Mouse (Mus musculus) cerebellum, adult 2 months (tissue): ENCODE data around the gene Ankrd45. TPM values are rescaled to one million over a fixed set of nuclear protein-coding genes. Genes with fewer than 3 reads are reported as not detected.
A peak's percentile ranks its signal among the peaks of the same experiment; 100 is the strongest.
"Not testable (repeated sequence)": the region's sequence is repeated elsewhere in the genome, so short reads cannot be mapped to it uniquely, and the experiment has no call there.

Experiments
- DNase-seq, 2 experiments: peaks; one replicate each; pipeline ENCODE4 v3.0.0; 2021
- H3K27ac ChIP-seq: fragments of 200-500 bp; 2 replicates; pipeline ENCODE4 v1.5.1; 2012; ENCODE audit warnings: low read length, control low read depth, inconsistent platforms; ENCODE audit not compliant: insufficient read depth
- H3K27me3 ChIP-seq: fragments of 200-500 bp; 2 replicates; pipeline ENCODE4 v1.6.1; 2012; ENCODE audit warnings: inconsistent platforms, mild to moderate bottlenecking, low read length, moderate library complexity; ENCODE audit not compliant: control insufficient read depth, insufficient read depth
- H3K4me1 ChIP-seq: fragments of 200-500 bp; 2 replicates; pipeline ENCODE4 v1.6.1; 2011; ENCODE audit warnings: low read length; ENCODE audit not compliant: control insufficient read depth, insufficient read depth
- H3K4me3 ChIP-seq: fragments of 200-500 bp; replicated peaks from 2 replicates; pipeline ENCODE3; 2011; ENCODE audit warnings: mild to moderate bottlenecking, low read depth, low read length, control low read depth; ENCODE audit not compliant: insufficient read depth
- CTCF ChIP-seq: fragments of 200-500 bp; IDR thresholded peaks from 2 replicates; pipeline ENCODE4 v1.5.1; 2011; ENCODE audit warnings: low read depth, mild to moderate bottlenecking, control low read depth, low read length, moderate library complexity, borderline replicate concordance; ENCODE audit not compliant: insufficient read depth
- POLR2A ChIP-seq: fragments of 200-500 bp; IDR thresholded peaks from 2 replicates; pipeline ENCODE4 v1.6.1; 2011; ENCODE audit warnings: low read length, control low read depth, borderline replicate concordance; ENCODE audit not compliant: insufficient read depth
- WGBS: fragments of 180-500 bp; shearing (Covaris S2); methylation state at CpG from one replicate; pipeline ENCODE4 v1.1.7; 2018; 5-methylcytosine and 5-hydroxymethylcytosine counted together
- polyA plus RNA-seq: library from polyadenylated mRNA; depleted of rRNA; stranded (reverse); fragments of >200 nt; gene quantifications from 2 replicates; pipeline ENCODE4 v1.2.3, GENCODE M21; 2012

Gene Ankrd45
- polyA plus RNA-seq, 1 experiment: 14.3 TPM

DNA sequence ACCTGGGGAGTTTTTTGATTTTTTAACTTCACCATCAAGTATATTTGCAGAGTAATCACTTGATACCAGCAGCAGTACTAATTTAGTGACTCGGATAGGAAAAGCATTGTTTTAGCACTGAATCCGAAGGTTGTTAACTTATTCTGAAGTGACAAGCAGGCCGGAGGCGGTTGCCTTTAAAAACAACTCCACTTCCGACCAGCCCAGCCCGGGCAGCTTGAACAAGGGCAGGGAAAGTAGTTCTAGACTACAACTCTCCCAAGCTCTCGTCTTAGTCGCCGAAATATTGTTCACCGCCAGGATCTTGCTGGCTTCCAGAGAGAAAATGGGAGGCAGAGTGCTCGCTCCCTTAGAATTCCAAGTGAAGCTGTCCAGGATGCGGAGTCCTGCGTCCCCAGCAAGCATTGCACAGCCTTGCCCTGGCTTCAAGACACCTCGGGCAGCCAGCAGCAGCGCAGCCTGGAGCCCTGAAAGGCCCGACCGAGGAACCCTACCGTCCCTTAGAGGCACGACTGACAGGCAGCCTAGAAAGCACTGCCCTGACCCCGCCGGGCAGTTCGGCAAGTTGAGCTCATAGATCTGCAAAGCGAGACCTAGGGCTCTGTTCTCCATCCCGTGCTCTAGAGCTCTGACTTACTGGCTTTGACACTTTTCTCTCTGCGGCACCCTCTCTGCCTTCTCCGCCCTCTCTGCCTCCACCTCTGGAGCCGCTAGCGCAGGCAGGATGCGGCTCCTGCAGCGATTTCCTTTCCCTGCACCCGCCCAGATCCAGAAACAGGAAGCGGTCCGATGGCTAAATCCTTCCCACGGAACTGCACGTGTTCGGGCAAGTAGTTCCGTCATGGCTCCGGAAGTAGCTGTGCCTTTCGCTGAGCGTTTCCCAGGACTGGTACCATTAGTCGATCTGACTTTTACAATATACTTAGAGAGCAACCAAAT lies 11.5 kb upstream of the Ankrd45 start, which contains the start of gene Klhl20:
Gene Klhl20, minus strand, starts transcription at position 786 of the 939 bp plus-strand sequence.
- H3K27me3 ChIP-seq: no peaks in the 10 kb centered on the region
- 1% methylated on average over 41 of the region's 41 CpGs for WGBS
- peaks cover 3% of the 10 kb centered on the region; the same call in 1 of the 2 replicates for H3K4me1 ChIP-seq
- TF ChIP-seq CTCF: no peak
- TF ChIP-seq POLR2A: peak; percentile 95
- H3K27ac ChIP-seq: peak within 1 kb of the TSS; percentile 63
- peak within 1 kb of the TSS; percentile 82 for H3K4me3 ChIP-seq
- DNase-seq: peak; percentile 91 to 97

DNA sequence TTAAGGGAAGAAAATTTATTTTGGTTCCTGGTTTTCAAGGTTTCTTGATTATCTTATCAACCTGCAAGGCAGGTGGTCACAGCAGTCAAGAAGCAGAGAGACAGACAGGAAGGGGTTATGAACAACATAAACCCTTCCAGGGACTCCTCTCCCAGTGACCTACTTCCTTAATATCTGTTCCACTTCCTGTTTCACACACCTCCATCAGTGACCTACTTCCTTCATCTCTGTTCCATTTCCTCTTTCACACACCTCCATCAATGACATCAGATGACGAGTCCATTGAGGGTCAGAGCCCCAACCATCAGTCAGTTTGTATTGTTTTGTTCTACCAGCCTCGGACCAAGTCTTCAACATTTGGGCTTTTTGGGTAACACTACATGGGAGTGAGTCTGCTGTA lies 3.0 kb upstream of the Ankrd45 start:
- no peak for TF ChIP-seq POLR2A
- no peak for TF ChIP-seq CTCF
- Histone ChIP-seq H3K4me3 (no peak overlapping the region), H3K4me1 (no peaks in the 10 kb centered on the region), H3K27ac (no peak overlapping the region), H3K27me3 (no peaks in the 10 kb centered on the region)
- WGBS: 89% methylated on average over 2 of the region's 2 CpGs
- no peak for DNase-seq

GRCm38 (mm10) chr1:161140026-161140762 lies 2.3 kb upstream of the Ankrd45 start:
- Histone ChIP-seq H3K4me3 (no peak overlapping the region), H3K27me3 (no peaks in the 10 kb centered on the region), H3K27ac (no peak overlapping the region), H3K4me1 (no peaks in the 10 kb centered on the region)
- no peak for TF ChIP-seq POLR2A
- TF ChIP-seq CTCF: no peak
- DNase-seq: no peak
- 89% methylated on average over 9 of the region's 9 CpGs for WGBS

GRCm38 (mm10) chr1:161143216-161143615 lies 725 bp downstream of the Ankrd45 start:
- H3K27me3 ChIP-seq: no peaks in the 10 kb centered on the region
- no peak for DNase-seq
- no peak overlapping the region for H3K27ac ChIP-seq
- no peak overlapping the region for H3K4me3 ChIP-seq
- TF ChIP-seq CTCF (no peak), POLR2A (no peak)
- 92% methylated on average over 7 of the region's 7 CpGs for WGBS
- no peaks in the 10 kb centered on the region for H3K4me1 ChIP-seq

GRCm38 (mm10) chr1:161145611-161146010 lies 3.1 kb downstream of the Ankrd45 start:
- DNase-seq, H3K27ac ChIP-seq: not testable (repeated sequence)
- WGBS: 87% methylated on average over 8 of the region's 8 CpGs

GRCm38 (mm10) chr1:161147888-161148287 lies 5.4 kb downstream of the Ankrd45 start:
- Histone ChIP-seq H3K4me3 (no peak overlapping the region), H3K4me1 (no peaks in the 10 kb centered on the region), H3K27ac (no peak overlapping the region), H3K27me3 (no peaks in the 10 kb centered on the region)
- no peak for TF ChIP-seq CTCF
- WGBS: 70% methylated on average over 2 of the region's 2 CpGs
- DNase-seq: no peak

More at GRCm38 (mm10) chr1:161145611-161146010, 3.1 kb downstream of the Ankrd45 start:
- not testable (repeated sequence) for H3K4me1 ChIP-seq, H3K27me3 ChIP-seq, H3K4me3 ChIP-seq

- H3K4me1 ChIP-seq: no peaks in the 10 kb centered on the region
- no peak overlapping the region for H3K27ac ChIP-seq
- H3K27me3 ChIP-seq: no peaks in the 10 kb centered on the region
- H3K4me3 ChIP-seq: no peak overlapping the region
- no peak for DNase-seq
- 46% methylated on average over 6 of the region's 6 CpGs for WGBS
- TF ChIP-seq POLR2A (no peak), CTCF (no peak)
Measured at GRCm38 (mm10) chr1:161151098-161151497, 8.6 kb downstream of the Ankrd45 start.

DNA sequence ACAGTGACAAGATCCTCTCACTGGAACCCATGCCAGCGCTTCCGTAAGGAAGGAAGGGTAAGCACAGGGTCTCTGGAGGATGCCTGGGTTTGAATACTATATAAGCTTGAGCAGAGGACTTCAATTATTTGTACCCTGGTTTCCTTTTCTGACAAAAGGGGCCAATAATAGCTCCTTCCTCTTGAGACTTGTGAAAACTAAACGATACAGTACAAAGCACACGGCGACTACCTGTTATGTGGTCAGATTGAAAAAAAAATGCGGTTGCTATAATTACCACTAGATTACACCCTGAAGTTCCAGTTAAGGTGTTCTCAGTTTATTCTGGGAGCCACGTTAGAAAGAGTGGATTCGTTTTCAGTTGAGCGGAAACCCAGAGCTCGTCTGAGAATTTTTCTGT lies 14.1 kb downstream of the Ankrd45 start:
- no peak overlapping the region for H3K4me3 ChIP-seq
- no peaks in the 10 kb centered on the region for H3K27me3 ChIP-seq
- DNase-seq: no peak
- TF ChIP-seq CTCF: no peak
- TF ChIP-seq POLR2A: no peak
- 86% methylated on average over 10 of the region's 10 CpGs for WGBS
- no peaks in the 10 kb centered on the region for H3K4me1 ChIP-seq
- no peak overlapping the region for H3K27ac ChIP-seq
